Mouse (Mus musculus) ovary, adult 18-20 months (tissue): Measurements from ENCODE around the gene Smim23.

Experiments used
- DNase-seq: peaks from one replicate; pipeline ENCODE4 v3.0.0; 2022; ENCODE audit warnings: low spot score, mixed read lengths

Gene Smim23

GRCm38 (mm10) chr11:32824505-32824904 lies at the start of gene Smim23:
TSS of gene Smim23 (minus strand) at chr11:32824605.
- DNase-seq, result no peak

DNA sequence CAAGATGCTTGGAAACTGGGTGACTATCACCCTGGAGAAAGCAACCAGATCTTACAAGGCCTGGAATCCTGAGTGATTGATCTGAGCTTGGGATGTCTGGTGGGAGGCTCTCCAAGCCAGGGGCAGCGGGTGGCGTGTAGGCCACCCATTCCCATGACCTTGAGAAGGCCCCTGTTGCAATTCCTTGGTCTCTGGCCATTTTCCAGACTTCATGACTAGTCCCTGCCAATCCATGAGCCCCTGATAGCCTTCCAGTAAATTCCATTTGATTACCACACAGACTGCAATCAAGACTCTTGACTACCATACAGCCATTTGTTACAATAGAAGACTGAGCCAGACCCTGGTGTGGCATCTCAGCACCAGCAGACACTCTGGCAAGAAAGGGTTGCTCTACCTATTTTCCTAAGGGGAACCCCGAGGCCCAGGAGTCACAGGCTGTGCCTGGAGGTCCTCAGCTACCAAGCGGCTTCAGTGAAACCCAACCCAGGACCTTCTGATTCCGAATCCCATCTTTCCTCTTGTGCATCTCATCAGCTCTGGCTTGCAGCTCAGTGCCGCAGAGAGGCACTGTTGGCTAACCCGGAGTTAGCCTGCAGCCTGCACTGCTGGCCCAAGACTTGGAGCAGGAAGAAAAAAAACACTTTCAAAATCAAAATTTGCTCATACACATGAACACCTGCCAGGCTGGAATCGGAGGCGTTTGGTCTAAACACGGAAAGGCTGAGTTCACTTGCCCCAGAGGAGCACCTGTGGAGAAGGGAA lies 44.4 kb upstream of the Smim23 start:
- DNase-seq, result no peak

GRCm38 (mm10) chr11:32864615-32865014 lies 40.2 kb upstream of the Smim23 start:
- no peak for DNase-seq

GRCm38 (mm10) chr11:32857418-32857879 lies 33.0 kb upstream of the Smim23 start:
- peak; percentile 91 for DNase-seq

DNA sequence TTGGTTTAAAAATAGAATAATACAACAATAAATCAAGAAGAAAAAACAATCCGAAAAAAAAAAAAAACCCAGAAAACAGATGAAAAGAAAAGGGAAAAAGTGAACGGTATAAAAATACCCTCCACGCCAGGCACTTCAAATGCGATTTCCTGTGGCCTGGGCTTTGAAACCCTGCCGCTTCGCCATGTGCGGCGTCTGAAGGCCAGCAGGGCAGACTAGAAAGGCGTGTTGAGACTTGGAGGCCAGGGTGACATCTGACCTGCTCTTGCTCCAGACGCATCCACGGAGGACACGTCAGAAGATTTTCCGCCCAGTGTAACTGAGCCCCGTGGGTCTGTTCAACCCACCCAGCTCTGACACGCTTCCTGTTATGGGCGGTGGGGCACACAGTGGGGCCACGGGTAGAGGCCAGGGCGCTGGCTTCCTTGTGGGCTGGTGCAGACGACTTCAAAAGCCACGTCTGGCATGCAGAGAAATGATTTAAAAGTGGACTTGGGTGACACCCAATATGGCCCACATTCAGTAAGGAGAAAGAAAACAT lies 22.3 kb upstream of the Smim23 start:
- peak; percentile 5 for DNase-seq

GRCm38 (mm10) chr11:32841169-32841568 lies 16.8 kb upstream of the Smim23 start:
- no peak for DNase-seq

DNA sequence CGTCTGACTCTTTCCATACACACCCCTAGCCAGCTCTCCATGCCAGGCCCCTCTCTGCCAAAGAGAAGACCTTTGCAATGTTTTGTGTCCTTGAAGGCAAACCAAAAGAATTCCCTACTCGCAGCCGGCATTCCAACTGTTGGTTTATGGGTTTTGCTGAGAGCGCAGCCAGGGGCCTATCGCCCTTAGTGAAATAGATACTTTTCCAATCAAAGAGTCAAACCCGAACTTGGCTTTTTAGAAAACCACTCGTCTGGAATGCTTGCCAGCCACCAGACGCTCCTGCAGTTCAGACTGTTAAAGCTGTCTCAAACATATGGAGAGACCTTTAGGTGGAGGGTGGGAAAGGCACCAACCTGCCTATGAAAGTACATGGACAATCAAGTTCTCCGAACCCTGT lies 15.9 kb upstream of the Smim23 start:
- peak; percentile 7 for DNase-seq

- no peak for DNase-seq
These were observed 10.6 kb upstream of the Smim23 start for GRCm38 (mm10) chr11:32835022-32835421.

GRCm38 (mm10) chr11:32834367-32834918 lies 10.0 kb upstream of the Smim23 start:
- no peak for DNase-seq

DNA sequence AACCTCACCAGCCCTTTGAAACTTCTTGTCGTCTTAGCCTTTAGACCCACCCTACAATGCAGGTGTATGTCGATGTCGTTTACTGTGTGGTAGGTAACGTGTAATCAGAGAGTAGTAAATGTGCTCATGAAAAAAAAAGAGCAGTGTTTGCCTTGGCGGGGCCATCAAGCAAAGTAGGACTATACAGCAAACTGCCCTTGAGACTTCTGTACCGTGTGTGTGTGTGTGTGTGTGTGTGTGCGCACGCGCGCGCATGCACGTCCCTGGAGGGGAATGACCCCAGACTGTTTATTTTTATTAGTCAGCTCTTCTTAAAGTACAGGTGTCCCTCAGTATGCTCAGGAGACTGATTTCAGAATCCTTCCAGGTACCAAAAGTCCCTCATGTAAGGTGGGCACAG lies 6.8 kb downstream of the Smim23 start:
- no peak for DNase-seq

GRCm38 (mm10) chr11:32814286-32814685 lies 10.1 kb downstream of the Smim23 start:
- DNase-seq, result no peak

DNA sequence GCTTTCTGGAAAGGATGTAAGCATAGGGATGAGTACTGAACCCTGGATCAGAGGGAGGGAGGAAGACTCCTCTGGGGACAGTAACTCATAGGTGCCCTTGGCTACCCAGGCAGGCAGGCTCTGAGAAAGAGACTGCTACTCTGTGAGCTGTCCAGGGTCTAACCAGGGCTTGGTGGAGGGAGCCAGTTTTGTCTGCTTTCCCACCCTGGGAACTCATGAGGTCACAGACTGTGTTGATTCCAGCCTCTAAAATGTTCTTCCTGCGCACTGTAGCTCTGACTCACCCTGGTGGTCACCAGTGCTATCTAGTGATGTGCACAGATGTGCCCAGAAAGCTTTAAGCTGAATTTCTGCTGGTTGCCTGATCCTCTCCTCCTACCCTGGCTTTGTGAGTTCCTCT lies 15.3 kb downstream of the Smim23 start:
- DNase-seq, result no peak

DNA sequence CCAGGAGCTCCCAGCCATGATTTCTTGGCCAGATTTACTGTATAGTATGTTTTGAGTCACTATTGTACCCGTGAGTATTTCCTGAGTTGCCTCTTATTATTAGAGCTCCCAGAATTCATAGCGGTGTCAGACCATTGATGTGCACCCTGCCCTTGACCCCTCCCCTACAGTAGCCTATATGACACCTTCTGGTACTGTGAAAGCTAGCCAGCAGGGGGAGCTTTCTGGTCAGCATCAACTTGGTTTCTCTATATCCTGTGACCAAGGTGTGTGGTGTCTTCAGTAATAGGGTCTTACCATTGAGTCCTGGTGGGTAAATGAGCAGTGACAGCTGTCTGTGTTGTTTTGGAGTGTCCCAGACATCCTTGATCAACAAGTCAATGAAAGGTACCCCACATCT lies 18.4 kb downstream of the Smim23 start:
- no peak for DNase-seq

GRCm38 (mm10) chr11:32803658-32804057 lies 20.7 kb downstream of the Smim23 start:
- no peak for DNase-seq

DNA sequence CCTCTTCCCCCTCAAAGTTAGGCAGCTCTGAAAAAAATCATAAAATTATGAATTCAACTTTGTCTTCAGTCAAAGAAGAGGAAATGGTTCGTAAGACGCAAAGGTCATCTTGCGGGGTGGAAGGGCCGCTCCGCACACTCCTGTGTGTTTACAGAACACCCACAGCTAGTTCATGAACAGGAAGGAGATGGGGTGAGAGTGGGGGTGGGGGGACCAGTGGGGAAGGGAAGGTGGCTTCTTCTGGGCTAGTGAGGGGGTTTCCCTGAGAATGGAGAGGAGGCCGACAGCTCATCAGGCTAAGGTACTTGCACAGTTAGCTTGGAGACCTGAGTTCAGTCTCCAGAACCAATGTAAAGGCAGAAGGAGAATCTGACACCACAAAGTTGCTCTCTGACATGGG lies 22.7 kb downstream of the Smim23 start:
- no peak for DNase-seq

- no peak for DNase-seq
These were observed 23.5 kb downstream of the Smim23 start for GRCm38 (mm10) chr11:32800929-32801375.

DNA sequence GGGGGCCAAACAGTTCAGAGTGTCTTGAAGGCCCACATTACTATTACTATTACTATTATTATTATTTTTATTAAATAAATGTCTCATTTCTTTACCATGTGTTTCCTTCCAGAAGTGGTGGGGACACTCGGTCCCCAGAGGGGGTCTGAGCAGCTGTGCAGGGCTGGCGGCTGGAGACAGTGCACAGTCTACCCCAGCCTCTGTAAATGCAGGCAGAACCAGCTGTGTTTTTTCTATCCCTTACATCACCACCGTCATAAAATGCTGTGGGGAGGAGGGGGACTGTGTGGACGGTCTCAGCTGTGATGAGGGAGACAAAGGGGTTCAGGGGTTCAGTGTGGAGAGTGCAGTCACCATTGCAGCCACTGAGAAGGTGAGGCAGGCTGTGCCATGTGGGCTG lies 26.0 kb downstream of the Smim23 start:
- no peak for DNase-seq

DNA sequence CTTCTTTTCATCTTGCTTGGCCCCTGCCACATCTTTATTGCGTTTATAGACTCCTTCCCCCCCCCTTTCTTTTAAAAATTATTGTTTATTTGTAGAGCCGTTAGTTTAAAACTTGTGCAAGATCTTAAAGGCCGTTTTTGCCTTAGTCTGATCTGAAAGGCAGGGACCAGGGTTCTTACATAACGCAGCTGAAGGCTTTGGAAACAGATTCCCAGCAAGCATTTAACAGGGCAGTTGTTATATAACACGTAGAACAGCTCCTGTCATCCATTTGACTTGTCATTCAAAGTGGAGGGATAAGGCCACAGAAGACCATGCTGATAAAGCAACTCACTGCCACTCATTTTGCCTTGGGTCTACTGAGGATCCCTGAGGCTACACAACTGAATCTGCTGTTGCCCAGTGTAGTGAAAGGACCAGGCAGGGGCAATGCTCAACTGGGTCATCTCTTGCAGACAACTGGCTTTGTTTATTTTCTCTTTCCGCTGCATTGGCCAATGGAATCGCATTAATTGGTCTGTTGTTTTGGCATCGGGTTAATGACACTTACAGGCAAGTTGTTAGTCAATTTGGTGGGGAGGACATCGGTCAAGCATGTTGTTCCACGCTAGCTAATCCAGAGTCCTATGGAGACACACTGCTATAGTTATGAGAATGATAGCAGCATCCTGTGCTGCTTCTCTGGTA lies 29.5 kb downstream of the Smim23 start:
- DNase-seq, result no peak

DNA sequence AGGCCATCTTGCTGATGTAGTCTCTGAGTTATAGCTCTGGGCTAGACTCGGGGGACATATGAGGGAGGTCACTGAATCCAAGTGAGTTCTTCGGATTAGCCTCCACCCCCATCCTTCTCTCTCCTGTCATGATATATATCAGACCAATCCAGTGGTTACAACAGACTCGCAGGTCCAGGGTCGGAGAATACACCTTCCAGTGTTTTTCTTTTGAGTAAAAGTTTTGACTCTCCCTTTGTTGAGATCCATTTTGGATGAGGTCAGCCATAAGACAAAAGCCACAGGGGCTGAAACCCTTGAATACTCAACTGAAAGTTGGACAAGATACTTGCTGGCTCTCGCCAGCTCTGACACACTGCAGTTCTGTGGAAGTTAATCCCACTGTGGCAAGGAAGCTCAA lies 38.2 kb downstream of the Smim23 start:
- DNase-seq, result no peak

- no peak for DNase-seq
These were observed 38.7 kb downstream of the Smim23 start for GRCm38 (mm10) chr11:32785591-32786147.

GRCm38 (mm10) chr11:32782724-32783123 lies 41.7 kb downstream of the Smim23 start:
- no peak for DNase-seq

- DNase-seq, result no peak
These were observed 42.6 kb downstream of the Smim23 start for GRCm38 (mm10) chr11:32781633-32782404.
